Mouse (Mus musculus) ovary, postnatal 14 days (tissue): ENCODE results near the gene Tmub1.

Experiments used
- DNase-seq: peaks from one replicate; pipeline ENCODE4 v3.0.0; 2022; ENCODE audit warnings: low spot score

Gene Tmub1

DNA sequence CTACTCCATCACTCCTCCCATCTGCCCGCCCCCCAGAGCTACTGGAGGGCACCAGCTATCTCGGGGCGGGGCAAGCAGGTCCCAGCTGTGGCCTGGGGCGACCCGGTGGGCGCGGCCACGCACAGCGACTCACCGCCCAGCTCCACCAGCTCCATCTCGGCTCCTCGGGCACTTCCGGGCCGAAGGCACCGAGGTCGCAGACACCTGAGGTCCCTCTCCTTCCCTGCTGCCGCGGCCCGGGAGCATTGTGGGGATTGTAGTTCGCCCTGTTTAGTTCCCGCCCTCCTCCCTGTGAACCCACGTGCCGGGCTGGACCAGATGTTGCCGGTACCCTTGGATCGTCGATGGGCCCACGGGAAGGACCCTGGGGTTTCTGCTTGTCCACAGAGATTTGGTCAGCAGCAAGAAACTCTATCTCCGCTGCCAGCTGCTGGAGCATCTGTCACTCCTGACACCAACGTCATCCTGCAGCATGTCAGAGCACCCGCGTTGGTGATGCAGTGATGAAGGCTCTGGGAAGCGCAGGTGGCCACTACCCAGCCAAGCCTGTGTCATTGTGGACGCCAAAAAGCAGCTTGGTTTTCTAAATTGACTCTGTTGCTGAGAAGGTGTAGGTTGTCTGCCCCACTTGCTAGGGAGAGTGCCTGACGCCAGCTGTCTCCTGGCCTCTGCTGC lies at the start of gene Tmub1:
Gene Tmub1 (minus strand): TSS at position 231 of the 675 bp plus-strand sequence.
- DNase-seq: peak; percentile 75

DNA sequence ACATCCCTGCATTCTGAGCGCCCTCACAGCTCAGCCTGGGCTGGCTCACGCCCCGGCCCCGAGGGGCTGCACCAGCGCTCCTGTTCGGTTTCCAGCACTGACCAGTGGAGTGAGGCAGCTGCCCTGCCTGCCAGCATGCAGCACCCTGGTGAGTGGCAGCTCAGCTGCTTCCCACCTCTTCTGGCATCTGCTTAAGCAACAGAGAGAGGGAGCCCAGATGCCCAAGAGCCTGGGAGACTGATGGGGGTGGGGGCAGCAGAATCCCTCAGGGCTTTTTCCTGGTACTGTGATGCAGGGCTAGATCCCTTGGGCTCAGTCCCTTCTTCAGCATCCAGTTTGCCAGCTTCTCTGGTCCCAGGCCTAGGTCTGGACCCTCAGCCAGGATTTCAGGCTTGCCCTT lies 49.1 kb upstream of the Tmub1 start:
- no peak for DNase-seq

DNA sequence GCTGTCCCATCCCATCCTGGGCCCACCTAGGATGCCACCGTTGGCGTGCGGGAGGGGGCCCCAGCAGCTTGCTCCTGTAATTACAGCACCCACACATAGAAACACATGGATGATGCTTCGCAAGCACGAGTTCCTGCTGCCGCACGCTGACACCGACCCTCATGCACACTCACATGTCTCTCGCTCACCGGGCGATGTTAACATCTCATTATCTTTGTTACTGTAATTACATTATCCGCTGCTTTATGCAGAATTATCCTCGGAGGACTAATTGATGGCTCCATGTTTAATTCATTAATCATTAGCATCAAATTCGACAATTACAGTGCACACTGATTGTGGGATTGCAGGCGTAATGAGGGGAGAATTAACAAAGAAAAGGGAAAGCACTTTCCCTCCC lies 47.4 kb upstream of the Tmub1 start:
- DNase-seq: no peak

DNA sequence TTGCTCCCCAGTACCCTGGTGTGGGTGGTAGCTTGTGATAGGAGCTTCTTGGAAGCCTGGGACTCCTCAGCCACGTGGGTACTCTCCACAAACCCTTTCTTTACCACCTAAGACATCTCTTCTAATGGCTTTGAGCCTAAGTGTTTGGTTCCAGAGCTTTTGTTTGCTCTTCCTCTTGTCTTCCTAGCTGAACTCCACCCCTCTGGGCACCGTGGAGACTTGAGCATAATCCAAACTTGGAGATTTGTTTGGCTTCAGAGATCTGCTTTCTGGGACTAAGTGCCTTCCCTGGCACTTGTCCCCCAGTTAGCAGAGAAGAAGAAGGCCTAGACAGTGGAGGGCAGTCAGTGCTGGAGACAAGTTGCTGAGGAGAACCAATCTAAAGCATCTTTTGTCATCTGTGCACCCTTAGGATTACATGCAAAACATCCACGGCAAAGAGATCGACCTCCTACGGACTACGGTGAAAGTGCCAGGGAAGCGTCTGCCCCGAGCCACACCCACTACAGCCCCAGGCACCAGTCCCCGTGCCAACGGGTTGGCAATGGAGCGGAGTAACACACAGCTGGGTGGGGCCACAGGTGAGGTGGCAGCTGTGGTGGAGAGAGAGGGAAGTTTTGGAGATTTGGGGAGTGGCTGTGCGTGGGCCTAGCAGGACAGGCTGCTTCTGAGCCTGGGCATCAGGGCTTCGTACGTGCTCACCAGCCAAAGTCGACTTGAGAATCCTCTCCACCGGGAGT lies 45.1 kb upstream of the Tmub1 start:
- DNase-seq: no peak

DNA sequence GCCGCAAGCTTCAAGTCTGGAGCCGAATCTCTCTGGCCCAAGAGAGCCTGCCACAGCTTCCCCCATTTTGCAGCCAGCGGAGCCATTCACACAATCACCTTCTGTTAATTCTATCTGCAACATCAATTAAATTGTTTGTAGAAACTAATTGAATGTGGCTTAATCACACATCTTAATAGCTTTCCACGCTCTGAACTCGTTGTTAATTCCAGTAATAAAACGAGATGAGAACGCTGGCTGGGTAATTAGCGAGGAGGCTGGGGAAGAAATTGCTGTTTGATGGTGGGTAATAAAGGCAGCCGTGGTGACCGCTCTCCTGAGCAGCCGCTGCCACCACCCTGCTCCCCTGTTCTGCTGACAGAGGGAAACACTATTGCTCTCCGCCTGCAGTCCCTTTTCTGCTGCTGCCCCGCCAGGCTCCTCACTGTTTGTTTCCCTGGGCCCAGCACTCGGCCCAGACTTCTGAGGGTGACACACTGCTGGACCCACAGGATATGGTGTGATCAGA lies 42.8 kb upstream of the Tmub1 start:
- DNase-seq: no peak

DNA sequence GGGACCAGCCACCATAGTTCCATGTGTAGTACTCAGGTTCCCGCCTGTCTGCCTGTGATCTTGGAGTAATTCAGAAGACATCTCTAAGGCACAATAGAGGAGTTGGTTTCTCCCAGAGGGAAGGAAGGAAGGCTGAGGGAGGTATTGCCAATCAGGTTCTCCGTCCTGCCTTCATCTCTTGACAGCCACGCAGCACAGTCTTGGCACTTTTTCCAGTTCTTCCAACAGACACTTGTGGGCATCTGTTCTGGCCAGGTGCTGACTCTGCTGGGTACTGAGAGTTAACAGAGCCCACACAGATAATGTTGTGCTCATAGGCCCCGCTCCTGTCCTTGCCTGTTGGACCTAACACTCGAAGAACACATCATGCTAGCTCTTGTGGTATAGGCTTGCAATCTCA lies 39.1 kb upstream of the Tmub1 start:
- no peak for DNase-seq

DNA sequence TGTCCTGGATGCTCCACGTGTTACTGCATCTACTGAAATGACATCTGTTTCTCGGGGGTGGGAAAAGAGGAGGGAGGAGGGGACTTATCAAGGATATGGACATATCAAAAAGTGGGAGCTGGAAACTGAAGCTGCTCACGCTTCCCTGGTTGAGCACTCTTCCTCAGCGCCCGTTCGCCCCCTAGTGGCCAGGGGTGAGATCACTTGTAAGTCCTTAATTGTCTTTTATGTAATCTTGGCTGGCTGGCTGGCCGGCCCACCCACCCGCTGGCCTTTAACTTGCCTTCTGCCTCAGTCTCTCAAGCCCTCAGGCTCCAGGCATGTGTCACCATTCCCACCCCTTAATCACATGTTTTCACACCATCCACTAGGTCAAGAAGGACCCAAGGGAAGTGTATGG lies 38.4 kb upstream of the Tmub1 start:
- peak; percentile 86 for DNase-seq

DNA sequence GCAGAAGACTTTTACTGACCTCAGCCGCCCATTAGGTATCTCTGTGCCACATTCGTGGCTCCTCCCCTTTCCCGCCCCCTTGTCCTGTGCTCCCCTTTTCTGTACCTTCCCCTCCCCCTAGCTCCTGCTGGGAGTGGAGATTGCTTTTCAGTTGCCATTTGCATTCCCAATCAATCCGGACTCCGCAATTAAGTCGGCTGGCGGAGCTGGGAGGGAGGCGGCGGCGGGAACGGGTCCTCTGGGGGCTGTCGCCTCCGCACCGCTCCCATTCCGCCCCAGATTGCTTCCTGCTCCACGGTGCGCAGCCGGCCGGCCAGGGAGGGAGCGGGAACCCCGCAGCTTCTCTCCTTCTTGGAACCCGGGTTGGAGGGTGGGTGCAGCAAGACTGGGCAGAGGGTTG lies 37.3 kb upstream of the Tmub1 start:
- DNase-seq: no peak

DNA sequence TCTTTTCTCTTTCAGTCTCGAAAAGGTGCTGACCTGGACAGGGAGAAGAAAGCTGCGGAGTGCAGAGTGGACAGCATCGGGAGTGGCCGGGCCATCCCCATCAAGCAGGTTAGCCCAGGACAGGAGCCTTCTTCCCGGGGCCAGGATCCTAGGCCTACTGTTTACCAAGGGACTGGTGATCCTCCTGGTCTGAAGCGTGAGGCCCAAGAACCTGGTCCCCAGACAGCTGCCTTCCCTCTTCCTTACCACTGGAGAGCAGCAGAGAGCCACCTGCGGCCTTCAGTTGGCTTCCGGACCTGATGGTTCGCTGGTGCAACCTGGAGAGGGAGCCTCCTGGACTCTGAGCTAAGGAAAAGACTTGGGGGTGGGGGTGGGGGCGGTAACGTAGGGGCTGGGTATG lies 35.7 kb upstream of the Tmub1 start:
- DNase-seq: peak; percentile 62

DNA sequence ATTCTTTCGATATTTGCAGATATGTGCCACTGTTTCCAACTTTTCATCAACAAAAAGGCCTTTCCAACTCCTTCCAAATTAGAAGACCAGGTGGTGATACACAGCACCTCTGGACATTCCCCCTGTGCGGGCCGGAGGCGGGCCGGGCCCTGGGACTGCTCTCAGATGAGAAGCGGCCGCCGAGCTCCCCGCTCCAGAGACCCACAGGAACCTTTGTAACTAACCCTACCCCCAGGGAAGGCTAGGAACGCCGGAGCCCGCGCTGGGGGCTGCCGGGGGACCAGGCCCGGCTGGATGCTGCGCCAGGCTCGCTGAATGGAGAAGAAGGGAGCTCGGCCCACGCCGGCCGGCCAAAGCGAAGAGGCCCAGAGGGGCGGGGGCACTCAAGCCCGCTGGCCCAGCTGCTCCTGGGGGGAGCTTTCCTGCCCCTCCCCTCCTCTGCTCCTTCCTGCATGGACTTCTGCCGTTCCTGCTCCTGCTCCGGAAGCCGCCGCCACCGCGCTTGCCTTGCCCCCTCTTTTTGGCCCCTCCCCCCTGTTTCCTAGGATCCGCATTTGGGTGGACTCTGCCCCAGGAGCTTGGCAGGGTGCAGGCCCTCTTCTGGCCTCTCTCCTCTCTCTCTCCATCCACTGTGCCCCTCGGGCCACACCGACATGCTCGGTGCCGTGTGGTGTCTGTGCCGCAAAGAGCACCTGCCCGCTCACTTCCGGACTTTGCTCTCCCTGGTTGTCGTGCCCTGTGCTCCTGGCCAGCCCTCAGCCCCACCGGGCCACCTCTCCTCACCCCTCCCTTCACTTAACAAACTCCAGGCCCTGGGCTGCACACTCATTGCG lies 34.8 kb upstream of the Tmub1 start:
- no peak for DNase-seq

DNA sequence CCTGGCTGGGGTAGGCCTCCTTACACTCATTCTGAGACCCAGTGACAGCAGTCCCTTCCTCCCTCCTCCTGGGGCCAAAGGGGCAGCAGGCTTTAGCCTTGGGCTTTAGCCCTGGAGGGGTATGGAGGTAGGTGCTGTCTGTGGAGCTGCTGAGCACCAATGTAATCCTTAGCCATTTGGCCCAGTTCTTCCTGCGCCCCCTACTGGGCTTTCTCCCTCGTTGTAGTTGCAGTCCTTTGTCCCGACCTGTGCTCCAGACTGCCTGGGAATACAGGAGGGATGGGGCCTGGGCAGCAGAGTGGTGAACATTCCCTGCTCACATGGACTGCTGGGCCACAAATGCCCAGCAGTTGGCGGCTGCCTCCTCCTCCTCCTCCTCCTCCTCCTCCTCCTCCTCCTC lies 34.0 kb upstream of the Tmub1 start:
- peak; percentile 57 for DNase-seq

DNA sequence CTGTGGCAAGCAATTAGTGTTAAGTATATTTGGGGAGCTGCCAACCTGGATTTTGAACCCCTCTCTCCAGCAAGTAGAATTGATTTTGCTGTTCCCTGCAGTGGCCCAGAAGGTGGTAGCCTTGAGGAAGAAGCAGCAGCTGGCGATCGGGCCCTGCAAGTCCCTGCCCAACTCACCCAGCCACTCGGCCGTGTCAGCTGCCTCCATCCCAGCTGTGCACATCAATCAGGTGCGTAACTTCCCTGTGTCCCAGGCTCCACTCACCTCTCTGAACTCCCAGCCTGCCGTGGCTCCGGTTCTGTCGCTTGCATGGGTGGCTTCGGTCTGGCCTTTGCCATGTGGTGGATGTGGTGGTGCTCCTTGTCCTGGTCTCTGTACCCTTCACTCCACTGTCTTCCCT lies 30.3 kb upstream of the Tmub1 start:
- DNase-seq: no peak

DNA sequence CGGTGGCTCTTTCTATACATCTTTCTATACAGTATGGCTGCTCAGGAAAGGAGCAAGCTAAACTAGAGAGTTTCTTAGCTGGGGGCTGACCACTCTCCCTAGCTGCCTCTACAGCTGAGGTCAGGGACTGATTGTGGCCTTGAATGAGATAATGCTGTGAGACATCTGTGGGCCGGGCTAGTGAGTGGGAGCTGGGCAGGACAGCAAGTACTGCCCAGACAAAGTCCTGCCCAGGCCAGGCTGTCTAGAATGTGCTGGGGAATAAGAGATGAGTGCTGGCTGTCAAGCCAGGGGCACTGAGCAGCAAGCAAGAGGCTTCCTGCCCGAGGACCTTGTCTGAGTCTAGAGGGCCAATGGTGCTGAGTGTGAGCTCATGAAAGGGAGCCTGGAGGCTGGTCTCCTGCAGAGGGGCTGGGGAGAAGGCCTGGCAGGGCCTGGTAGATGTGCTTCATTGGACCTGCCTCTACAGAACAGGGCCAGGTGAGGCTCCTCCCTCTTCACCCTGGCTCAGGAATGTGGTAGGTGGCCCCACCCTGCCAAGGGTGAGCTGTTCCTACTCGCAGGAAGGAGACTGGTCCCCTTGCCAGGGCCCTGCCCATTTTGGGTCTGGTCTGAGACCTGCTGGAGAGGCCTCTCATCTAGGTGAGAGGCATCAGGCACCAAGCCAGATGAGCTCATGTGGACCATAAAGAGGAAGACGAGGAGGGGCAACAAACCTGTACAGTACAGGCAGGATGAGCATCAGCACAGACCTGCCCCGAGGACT lies 28.0 kb upstream of the Tmub1 start:
- DNase-seq: peak; percentile 34

DNA sequence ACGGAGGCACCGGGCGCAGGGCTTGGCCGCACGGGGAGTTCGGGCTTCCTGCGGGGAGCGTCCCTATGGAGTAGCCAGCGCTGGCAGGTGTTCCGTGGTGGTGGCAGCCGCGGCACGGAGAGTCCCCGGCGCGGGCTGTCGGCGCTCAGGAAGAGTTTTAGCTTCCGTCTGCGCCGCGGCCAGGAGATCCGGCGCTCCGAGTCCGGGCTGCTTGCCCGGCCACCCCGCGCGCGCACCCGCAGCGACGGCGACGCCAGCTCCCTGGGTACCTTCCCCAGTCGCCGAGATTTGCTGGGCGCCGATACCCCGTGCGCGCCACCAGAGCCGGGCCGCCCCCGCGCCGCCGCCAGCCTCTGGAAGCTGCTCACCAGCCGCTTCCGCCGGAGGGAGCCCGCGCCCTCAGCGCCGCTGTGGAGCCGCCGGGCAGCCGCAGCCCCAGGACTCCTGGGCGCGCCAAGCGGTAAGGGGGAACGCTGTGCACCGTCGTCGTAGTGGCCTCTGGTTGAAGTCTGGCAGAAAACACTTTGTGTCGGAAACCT lies 27.1 kb upstream of the Tmub1 start:
- DNase-seq: peak; percentile 46

DNA sequence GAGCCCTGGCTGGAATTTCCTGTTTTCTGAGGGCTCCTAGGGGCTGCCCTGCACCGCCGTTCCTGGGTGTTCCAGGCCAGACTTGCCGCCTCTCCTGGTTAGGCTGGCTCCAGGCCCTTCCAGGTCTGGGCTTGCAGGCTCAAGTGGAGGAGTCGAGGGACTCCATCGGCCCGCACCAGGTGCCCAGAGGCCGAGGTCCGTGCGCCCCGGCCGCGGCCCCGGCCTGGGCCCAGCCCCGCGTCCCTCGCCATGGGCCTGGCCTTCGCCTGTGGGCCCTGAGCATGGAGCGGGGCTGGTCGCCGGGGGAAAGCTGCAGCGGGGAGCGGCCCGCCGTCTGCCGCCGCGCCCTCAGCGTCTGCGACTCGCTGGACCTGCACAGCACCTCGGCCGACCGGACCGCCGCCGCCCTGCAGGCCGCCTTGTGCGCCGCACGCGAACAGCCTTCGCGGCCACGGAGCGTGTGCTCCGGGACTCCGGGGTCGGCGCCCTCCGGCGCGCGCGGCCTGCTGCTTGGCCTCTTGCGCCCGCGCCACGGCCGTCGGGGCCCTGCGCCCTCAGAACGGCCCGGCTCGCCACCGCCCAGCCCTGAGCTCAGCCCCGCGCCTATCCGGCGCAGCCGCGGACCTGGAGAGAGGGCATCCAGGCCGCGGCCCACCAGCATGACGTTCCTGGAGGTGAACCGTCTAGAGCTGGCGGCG lies 26.5 kb upstream of the Tmub1 start:
- peak; percentile 22 for DNase-seq

DNA sequence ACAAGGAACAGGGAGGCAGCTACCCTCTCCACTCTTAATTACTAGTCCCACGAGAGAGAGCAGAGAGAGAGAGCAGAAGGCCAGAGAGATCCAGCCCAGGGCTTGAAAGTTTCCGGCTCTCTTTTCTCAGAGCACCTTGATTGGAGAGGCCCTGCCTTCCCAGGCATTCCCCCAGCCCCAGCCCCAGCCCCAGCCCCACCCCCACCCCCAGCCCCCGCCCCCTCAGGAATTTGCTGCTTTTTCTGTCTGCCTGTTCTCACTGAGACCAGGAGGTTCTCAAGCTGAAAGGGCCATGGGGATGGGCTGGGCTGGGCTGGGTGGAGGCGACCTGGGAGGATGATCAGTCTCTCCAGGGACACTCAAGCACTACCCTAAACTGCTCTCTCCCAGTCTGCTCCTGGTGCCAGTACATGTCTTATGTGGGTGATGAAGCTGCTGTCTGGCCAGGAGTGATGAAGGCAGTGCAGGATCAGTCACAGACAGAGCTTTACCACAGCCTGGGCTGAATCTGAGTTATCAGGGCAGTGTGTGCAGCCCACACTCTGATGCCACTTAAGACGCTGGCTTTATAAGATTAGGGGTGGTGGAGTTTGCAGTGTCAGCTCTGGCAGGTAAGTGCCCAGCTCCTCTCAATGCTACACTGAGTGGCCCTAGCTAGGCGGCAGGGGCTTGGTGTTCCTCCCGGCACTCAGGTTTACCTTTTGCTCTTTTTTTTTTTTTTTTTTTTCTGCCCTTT lies 25.4 kb upstream of the Tmub1 start:
- DNase-seq: no peak

DNA sequence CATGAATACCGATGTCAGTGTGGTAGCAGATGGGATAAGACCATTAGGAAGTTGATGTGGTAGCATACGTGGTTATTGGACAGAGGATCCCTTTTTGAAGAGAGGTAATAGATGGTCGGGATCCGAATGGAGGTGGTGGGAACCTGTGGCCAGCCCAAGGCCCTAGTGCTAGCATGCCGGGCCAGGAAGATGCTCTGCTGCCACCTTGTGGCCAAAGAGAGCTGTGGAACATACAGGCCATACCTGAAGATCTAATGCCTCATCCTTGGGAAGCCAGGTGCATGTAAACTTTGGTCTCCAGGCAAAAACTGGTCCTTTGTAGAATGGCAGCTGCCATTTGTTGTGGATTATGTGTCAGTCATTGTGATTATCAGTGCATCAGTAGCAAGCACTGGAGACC lies 22.9 kb upstream of the Tmub1 start:
- DNase-seq: no peak

DNA sequence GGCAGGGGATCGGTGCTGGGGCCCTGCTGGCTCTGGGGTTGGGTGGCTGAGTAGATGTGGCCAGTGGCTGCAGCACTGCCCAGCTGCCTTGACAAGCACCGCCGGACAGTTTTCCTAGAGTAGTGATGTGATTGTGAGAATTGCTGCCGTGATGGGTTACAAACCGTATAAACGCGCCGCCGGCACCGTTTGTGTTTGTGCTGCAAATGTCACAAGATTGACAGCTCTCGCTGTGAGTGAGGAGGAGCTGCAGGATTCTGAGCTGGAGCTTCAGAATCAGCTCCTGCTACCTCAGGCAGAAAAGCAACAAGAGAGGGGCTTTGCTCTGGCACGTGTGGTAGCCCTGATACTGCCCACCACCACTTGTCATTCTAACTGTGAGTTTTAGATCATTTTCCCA lies 19.1 kb upstream of the Tmub1 start:
- no peak for DNase-seq

DNA sequence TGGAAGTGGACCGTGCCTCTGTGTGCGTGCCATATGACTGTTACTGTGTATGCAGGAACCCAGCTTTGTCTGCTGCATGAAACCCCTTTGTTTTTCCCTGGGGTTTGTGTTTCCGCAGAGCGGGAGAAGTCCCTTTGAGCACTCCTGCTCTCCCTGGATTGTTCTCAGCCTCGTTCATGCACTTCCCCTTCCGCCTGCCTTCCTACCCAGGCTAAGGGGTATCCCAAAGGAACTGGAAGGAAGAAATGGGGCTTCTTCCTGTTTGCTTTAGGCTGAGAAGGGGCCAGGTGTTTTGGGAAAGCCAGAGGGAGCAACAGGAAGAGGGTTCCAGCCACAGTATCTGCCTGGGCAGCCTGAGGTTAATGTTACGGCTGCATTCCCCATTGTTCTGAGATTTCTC lies 8.0 kb upstream of the Tmub1 start:
- DNase-seq: no peak

DNA sequence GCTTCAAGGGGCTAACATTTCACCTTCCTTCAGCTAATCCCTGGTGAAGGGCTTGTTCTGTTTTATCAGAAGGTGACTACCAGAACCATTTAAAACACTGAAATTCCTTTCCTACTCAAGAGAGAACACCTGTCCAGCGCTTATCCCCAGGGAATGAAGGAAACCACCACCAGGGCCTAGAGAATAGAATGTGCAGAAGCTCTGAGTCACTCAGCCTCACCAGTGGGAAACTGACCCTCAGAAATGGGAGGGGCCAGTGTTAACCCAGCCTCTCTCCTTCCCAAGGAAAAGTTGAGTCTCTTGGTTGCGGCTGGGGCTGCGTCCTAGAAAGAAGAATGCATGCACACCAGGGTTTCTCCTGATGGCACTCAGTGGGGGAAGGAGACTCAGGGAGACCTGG lies 7.4 kb upstream of the Tmub1 start:
- no peak for DNase-seq

DNA sequence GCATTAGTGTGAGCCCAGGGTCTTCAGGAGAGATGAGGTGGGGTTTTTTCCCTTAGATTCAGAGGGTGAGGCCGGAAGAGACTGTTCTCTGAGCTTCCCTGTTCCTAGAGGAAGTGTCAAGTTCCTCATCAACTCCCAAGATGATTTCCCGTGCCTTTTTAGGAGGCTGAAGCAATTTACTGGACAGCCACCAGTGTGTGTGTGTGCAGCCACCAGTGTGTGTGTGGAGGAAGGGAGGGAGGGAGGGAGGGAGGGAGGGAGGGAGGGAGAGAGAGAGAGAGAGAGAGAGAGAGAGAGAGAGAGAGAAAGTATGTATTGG lies 6.3 kb upstream of the Tmub1 start:
- DNase-seq: no peak
